Mouse (Mus musculus): ENCODE measurements at regions not wholly inside any gene's neighbourhood (a gene's known extent, or its start where the extent isn't known, plus 50 kb on each side); places are given as distances from the start of the nearest gene placed in this dataset.

GRCm38 (mm10) chr13:58695964-58696363 lies 85.3 kb upstream of the Slc28a3 start:
- TF ChIP-seq CTCF (conservative IDR thresholded peaks at IDR 0.05; ENCODE audit: low read length) (no peak), NANOG (IDR thresholded peaks at IDR 0.05; ENCODE audit: borderline replicate concordance, low read length) (no peak), POU5F1 (IDR thresholded peaks at IDR 0.05; ENCODE audit: borderline replicate concordance, low read length) (no peak)
